Mouse (Mus musculus): Measurements from ENCODE around the gene Sgms2.
"Not testable (repeated sequence)": the region's sequence is repeated elsewhere in the genome, so short reads cannot be mapped to it uniquely, and the experiment has no call there.

The Sgms2 gene

DNA sequence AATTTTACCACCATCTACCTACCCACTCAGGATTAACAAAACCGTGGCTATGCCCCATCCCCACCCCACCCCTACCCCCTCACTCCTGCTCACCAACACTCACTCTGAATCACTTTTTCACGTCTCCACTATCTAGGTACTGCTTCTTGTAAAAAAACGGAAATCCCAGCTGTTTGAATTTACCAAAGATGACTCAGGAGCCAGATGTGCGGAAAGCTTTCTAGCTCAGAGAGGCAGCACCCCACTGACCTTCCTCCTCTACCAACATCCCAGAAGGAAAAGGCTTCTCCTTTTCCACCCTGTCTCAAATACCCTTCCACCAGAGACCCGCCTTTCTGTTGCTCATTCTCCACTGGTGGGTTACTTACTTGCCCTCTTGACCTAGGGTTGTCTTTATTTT, 135.2 kb downstream of the Sgms2 start:
- DNase-seq: no peak

DNA sequence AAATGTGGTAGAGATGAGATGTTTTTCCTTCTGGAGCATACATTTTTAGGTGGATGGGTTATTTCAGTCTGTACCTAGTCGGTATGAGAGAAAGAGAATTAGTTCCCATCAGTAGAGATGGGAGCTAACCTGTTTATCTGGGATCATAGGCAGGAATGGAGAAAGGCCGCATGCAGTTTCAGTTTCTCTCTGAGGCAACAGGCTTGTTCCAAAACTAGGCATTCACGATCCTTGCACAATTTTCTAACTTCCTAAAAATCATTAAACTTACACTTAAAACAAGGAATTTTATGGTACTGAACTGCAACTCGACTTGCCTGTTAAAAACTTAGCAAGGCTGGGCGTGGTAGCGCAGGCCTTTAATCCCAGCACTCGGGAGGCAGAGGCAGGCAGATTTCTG, 140.7 kb downstream of the Sgms2 start:
- DNase-seq: no peak

DNA sequence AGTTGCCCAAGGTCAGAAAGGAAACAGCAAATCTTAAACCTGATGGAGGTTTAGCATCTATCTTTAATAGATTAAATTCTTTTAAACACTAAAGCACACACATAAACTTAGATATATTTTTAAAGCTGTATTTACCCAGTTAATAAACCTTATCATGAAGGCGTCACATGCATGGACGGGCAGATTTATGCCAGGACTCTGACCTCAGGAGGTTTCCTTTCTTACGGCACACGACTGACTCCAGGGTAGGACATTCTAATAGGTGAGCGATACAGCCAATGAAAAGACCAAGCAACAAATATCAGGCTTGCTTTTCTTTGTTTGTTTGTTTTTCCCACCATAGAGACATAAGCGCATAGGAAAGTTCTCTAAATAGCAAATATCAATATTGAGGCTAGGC, 142.2 kb downstream of the Sgms2 start:
- DNase-seq: no peak

GRCm38 (mm10) chr3:131348579-131348950, 142.6 kb downstream of the Sgms2 start:
- DNase-seq: no peak

DNA sequence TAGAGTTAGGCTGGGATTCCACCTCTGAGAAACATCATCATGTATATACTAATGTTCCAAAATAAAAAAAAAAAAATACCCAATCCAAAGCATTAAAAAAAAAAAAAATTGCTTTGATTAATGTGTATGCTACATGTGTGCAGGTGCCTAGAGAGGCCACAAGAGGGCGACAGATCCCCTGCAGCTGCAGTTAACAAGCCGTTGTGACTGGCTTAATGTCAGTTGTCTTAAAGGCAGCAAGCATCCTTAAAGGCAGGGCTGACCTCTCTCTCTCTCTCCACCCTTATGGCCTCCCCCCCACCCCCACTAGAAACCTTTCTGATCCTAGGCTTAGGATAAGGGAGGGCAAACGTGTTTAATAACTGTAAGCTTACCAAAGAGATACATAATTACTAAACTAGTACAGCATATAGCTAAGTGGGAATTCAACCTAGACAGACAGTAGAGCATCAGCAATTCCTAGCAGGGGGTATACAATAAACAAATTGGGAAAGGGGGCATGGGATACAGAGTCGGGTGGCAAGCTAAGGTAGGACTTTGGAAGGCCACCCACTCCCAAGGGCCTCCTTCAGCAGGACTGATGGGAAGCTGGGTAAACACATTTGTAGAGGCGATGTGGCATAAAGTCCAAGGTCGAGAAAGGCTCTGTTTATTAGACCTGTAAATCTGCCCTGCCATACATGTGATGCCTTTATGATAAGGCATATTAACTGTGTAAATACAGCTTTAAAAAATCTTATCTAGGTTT, 143.2 kb downstream of the Sgms2 start:
- no peak for DNase-seq

DNA sequence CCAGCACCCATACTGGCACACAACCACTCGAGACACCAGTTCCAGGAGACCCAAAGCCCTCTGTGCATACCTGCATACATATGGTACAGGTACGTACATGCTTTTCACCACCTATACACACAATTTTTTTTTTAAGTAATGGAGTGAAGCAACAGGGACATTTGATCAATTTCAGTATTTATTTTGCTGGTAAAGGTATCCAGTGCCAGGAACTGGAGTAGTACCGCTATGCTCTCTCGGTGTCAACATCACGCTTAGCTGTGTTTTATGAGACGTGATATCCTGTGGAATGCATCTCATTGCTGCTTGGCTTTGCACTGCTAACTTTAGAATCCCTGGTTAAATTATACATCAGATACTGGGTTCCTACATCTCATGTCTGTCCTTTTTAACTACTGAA, 145.3 kb downstream of the Sgms2 start:
- no peak for DNase-seq

- DNase-seq: no peak
Measured at GRCm38 (mm10) chr3:131343311-131343710, 147.9 kb downstream of the Sgms2 start.

DNA sequence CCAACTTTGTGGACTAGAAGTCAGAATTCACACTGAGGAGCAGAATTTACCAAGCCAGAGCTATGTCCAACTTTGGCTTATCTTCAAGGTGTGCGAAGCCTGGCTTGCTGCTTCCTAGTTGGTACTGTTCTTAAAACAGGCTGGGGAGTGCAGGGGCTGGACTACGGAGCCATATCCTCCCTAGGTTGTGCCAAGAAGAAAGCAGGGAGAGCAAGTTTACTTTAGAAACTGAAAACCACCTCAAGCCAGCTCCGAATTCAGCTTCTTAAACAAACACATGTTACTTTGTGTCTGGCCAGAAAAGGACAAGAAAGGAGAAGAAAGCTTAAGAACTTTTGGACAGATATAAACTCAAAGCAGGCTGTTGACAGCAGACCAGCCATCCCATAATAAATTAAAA, 150.3 kb downstream of the Sgms2 start:
- peak in 1 of 2 experiments; percentile 20 for DNase-seq

GRCm38 (mm10) chr3:131339280-131339679, 151.9 kb downstream of the Sgms2 start:
- no peak for DNase-seq

- DNase-seq: not testable (repeated sequence)
Measured at GRCm38 (mm10) chr3:131337749-131338148, 153.5 kb downstream of the Sgms2 start.

- no peak for DNase-seq
Measured at GRCm38 (mm10) chr3:131336629-131337028, 154.6 kb downstream of the Sgms2 start.

DNA sequence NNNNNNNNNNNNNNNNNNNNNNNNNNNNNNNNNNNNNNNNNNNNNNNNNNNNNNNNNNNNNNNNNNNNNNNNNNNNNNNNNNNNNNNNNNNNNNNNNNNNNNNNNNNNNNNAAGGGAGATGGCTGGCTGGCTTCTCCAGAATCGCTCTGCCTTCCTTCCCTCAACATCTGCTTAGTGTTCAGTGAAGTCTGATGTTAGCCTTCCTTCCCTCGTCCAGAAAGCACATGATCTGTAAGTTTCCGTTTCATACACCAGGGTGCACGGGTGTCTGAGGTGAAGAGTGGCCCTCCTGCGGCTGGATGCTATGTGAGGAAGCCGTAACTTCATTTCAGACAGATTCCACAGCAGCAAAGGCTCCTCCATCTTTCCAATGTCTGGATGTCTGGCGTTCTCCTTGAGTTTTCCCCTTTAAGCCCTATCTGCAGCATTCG, 156.1 kb downstream of the Sgms2 start:
- DNase-seq: no peak

DNA sequence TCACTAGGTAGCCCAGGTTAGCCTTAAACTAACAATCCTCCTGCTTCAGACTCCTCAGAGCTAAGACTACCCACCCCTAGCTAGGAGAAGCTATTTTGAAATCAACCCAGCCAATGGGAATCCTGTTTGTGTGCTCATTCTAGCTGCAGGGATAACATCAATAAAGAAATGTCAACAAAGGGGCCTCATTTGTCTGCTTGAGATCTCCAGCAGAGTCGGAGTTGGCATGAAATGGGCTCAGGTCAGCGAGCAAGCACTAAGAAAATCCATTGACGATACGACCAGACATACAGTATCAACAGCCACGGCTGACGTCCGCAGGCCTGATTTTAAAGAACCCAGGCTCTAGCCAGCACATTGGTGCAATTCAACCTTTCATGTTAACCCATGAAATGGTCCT, 164.0 kb downstream of the Sgms2 start:
- no peak for DNase-seq

DNA sequence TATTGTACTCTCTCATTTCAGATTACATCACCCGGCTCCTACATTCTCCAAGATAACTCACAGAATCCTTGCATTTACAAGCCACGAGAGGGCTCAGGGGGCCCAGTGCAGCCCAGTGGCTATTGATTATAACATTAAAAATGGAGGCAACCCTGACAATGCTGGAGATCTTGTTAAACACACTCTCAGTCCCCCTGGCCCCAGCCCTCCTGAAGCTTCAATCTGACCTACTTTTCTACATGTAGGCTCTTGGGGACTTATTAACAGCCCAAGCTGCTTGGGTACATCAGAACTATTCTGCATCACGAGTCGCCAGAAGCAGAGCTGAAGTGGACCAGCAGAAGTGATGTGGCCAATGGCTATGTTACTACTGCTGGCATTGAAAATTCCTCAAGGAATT, 164.6 kb downstream of the Sgms2 start:
- DNase-seq: no peak

- DNase-seq: no peak
Measured at GRCm38 (mm10) chr3:131322081-131322815, 169.0 kb downstream of the Sgms2 start.

DNA sequence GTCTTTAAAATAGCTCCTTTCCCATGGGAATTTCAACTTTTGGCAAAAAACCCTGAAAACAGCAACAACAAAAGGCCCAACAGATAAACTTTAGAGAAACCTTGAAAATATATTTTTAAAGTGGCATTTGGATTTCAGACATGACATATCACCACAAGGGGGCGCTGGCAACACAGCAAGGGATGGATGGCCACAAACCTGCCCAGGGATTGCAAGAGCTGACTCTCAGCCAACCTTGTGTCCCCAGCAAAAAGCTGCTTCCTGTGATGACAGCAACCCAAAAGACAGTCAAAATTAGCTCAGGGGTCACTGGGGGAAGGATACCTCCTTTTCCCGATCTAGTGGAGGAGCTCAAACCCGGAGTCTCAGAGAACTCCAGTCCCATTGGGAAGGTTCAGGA, 171.0 kb downstream of the Sgms2 start:
- DNase-seq: peak; percentile 64 to 77

DNA sequence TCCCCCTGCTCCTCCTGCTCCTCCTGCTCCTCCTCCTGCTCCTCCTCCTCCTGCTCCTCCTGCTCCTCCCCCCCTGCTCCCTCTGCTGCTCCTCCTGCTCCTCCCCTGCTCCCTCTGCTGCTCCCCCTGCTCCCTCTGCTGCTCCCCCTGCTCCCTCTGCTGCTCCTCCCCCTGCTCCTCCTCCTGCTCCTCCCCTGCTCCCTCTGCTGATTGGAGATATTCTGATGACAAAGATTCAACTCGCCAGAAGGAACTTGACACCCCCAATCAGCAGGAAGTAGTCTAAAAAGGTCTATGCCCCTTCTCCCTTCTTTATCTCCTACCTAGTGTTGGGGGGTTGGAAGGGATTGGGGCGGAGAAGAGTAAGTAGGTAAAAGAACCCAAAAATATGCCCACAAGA, 173.0 kb downstream of the Sgms2 start:
- no peak for DNase-seq

GRCm38 (mm10) chr3:131317126-131317525, 174.1 kb downstream of the Sgms2 start:
- DNase-seq: no peak

GRCm38 (mm10) chr3:131315957-131316510, 175.2 kb downstream of the Sgms2 start:
- DNase-seq: no peak

DNA sequence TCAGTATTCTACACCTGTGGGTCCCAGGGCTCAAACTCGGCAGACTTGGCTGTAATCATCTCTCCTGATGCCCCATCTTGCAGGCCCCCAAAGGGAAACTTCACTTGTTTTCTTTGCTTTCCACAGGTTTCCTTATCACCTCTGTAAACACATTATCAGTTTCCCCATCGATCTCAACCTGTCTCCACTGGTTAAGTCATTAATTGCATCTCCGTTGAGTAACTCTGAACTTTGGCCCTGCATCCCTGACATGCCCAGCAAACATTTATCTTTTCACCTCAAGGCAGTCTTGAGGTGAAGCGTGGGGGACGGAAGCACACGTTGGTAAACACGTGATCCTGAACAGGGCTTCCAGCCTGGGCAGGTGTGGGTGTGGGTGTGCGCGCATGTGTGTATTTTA, 178.9 kb downstream of the Sgms2 start:
- DNase-seq: no peak

- DNase-seq: no peak
Measured at GRCm38 (mm10) chr3:131310572-131310971, 180.6 kb downstream of the Sgms2 start.

DNA sequence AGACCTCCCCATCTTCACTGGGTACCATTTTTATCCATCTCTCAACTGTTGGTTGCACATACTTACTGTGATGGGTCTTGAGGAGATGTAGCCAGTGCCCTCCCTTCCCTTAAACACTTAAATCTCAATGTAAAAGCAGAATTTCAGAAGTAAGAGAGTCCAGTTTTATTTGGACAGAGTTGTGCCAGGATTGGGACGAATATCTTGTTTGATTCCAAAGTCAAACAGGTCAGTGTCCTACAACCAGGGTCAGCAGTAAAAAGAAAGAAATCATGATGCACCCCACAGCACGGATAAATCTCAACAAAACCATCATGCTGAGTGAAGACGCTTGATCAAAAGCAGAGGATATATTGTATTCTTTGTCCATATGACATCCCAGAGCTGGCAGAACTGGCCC, 183.4 kb downstream of the Sgms2 start:
- DNase-seq: no peak

GRCm38 (mm10) chr3:131306255-131306654, 185.0 kb downstream of the Sgms2 start:
- no peak for DNase-seq

GRCm38 (mm10) chr3:131303320-131303714, 187.9 kb downstream of the Sgms2 start:
- no peak for DNase-seq
